Comparison of ENCODE assay signal across 8 mouse cellular contexts in genomic region chr19:47910117-47910618, GRCm38 (mm10). TPM values are rescaled to one million over a fixed set of nuclear protein-coding genes. Genes with fewer than 3 reads are reported as not detected.
DNase-seq lines count a peak whose midpoint lies in the region; ATAC-seq and TF ChIP-seq lines count a peak whose summit lies in the region.

No protein-coding gene starts in this region.

- H3K79me2 ChIP-seq in heart, adult 2 months (replicated peaks; ENCODE audit: control insufficient read depth, insufficient read depth, low read length): no peaks in the 10 kb centered on the region

- no peaks in the 10 kb centered on the region for H3K27me3 ChIP-seq in heart, embryonic 10.5 days (ENCODE audit: insufficient read depth, poor library complexity, severe bottlenecking)
- no peaks in the 10 kb centered on the region for H3K27me3 ChIP-seq in heart, adult 2 months (ENCODE audit: control insufficient read depth, insufficient read depth, low read length)
- H3K27me3 ChIP-seq in hindbrain, postnatal 0 days (ENCODE audit: insufficient read depth, low read length): no peaks in the 10 kb centered on the region
- H3K27me3 ChIP-seq in midbrain, embryonic 15.5 days (replicated peaks): no peaks in the 10 kb centered on the region

- peak; percentile 79 for ATAC-seq in activated CD4-positive, CD25-positive, alpha-beta regulatory T cell, adult 4 months
- no peak for ATAC-seq in hindbrain, postnatal 0 days
- ATAC-seq in midbrain, embryonic 15.5 days (replicated peaks): 0 out of 2 replicates have a peak, but pooled peaks have one; percentile 13

- peaks cover 61% of the 10 kb centered on the region for H3K4me1 ChIP-seq in heart, embryonic 10.5 days
- peaks cover 9% of the 10 kb centered on the region for H3K4me1 ChIP-seq in heart, adult 2 months (ENCODE audit: control insufficient read depth, insufficient read depth, low read length)
- no peaks in the 10 kb centered on the region for H3K4me1 ChIP-seq in hindbrain, postnatal 0 days (ENCODE audit: insufficient read depth, low read length)
- peaks cover 24% of the 10 kb centered on the region for H3K4me1 ChIP-seq in midbrain, embryonic 15.5 days

- H3K9me3 ChIP-seq in heart, embryonic 10.5 days: no peaks in the 10 kb centered on the region
- H3K9me3 ChIP-seq in hindbrain, postnatal 0 days (ENCODE audit: low read length): no peaks in the 10 kb centered on the region
- H3K9me3 ChIP-seq in midbrain, embryonic 15.5 days: no peaks in the 10 kb centered on the region

- peak overlapping the region; percentile 35; the same call in 1 of the 2 replicates for H3K4me3 ChIP-seq in heart, embryonic 10.5 days
- no peak overlapping the region for H3K4me3 ChIP-seq in heart, adult 2 months
- H3K4me3 ChIP-seq in hindbrain, postnatal 0 days (ENCODE audit: low read length): no peak overlapping the region
- H3K4me3 ChIP-seq in midbrain, embryonic 15.5 days: peak overlapping the region; percentile 30; the same call in 1 of the 2 replicates

- peak overlapping the region; percentile 73 for H3K27ac ChIP-seq in heart, embryonic 10.5 days
- no peak overlapping the region for H3K27ac ChIP-seq in heart, adult 2 months
- peak overlapping the region; percentile 45; the same call in 1 of the 2 replicates for H3K27ac ChIP-seq in hindbrain, postnatal 0 days
- H3K27ac ChIP-seq in midbrain, embryonic 15.5 days: peak overlapping the region; percentile 93

- no peak overlapping the region for H3K9ac ChIP-seq in heart, adult 2 months (ENCODE audit: low read depth, low read length)
- H3K9ac ChIP-seq in hindbrain, postnatal 0 days (replicated peaks; ENCODE audit: low read length): peak overlapping the region; percentile 36; the same call in 1 of the 2 replicates
- H3K9ac ChIP-seq in midbrain, embryonic 15.5 days: peak overlapping the region; percentile 47; the same call in 1 of the 2 replicates

- TF ChIP-seq EP300 in heart, adult 2 months (IDR thresholded peaks at IDR 0.05; ENCODE audit: insufficient read depth, low read depth, low read length): no peak

- TF ChIP-seq POLR2A in heart, adult 2 months (IDR thresholded peaks at IDR 0.05; ENCODE audit: insufficient read depth, low read depth, low read length): no peak

- WGBS in heart, embryonic 10.5 days: 31% methylated on average over 4 of the region's 4 CpGs
- 50% methylated on average over 4 of the region's 4 CpGs for WGBS in heart, adult 2 months
- 41% methylated on average over 4 of the region's 4 CpGs for WGBS in hindbrain, postnatal 0 days
- WGBS in midbrain, embryonic 15.5 days: 26% methylated on average over 4 of the region's 4 CpGs

- no peak for DNase-seq in heart, embryonic 10.5 days (ENCODE audit: low spot score)
- DNase-seq in heart, adult 2 months: no peak
- DNase-seq in hindbrain, postnatal 0 days (ENCODE audit: low spot score): no peak
- DNase-seq in right cerebral cortex, adult 2 months (ENCODE audit: low spot score in 2 of 2): no peak
- DNase-seq in right cerebral cortex, postnatal 25 days: no peak
- no peak for DNase-seq in left cerebral cortex, postnatal 36 days (ENCODE audit: low spot score in 2 of 2)

- TF ChIP-seq CTCF in heart, adult 2 months (IDR thresholded peaks at IDR 0.05): no peak
- no peak for TF ChIP-seq CTCF in hindbrain, postnatal 0 days (IDR thresholded peaks at IDR 0.05; ENCODE audit: low read depth)

- H3K36me3 ChIP-seq in heart, embryonic 10.5 days: peaks cover 29% of the 10 kb centered on the region
- no peaks in the 10 kb centered on the region for H3K36me3 ChIP-seq in heart, adult 2 months (ENCODE audit: control insufficient read depth, insufficient read depth, low read length)
- H3K36me3 ChIP-seq in hindbrain, postnatal 0 days (ENCODE audit: insufficient read depth, low read length): no peaks in the 10 kb centered on the region
- H3K36me3 ChIP-seq in midbrain, embryonic 15.5 days (replicated peaks): no peaks in the 10 kb centered on the region

- intact Hi-C loops in heart, adult 2 months (cut with DNase I): no loop called here
- intact Hi-C loops in left cerebral cortex, postnatal 36 days (cut with DNase I): no loop called here

- peak overlapping the region; percentile 44 for H3K4me2 ChIP-seq in hindbrain, postnatal 0 days (ENCODE audit: low read depth, low read length)
- H3K4me2 ChIP-seq in midbrain, embryonic 15.5 days: peak overlapping the region; percentile 54

RNA-seq across cellular contexts. Expression of gene Cfap43, which starts 8.9 kb away (rescaled TPM):
- 0.06 and 0.11 TPM in 2 replicates for polyA plus RNA-seq in heart, embryonic 10.5 days (2016; fragmentation: Nextera tagmentation; extraction: Ambion mirVana)
- not detected for total RNA-seq in heart, adult 2 months (2021)
- 0.26 and 0.86 TPM in 2 replicates for polyA plus RNA-seq in heart, adult 2 months (2012; rRNA removed)
- polyA plus RNA-seq in activated CD4-positive, CD25-positive, alpha-beta regulatory T cell, adult 4 months (2017; shearing (Covaris generic)): under 1 TPM; 0.28 to 0.32 TPM
- total RNA-seq in hindbrain, postnatal 0 days (2014; rRNA removed): 1.8 and 2.8 TPM in 2 replicates
- 2.8 and 4.7 TPM in 2 replicates for polyA plus RNA-seq in hindbrain, postnatal 0 days (2015; fragmentation: Nextera tagmentation; extraction: Ambion mirVana)
- 1.5 and 1.8 TPM in 2 replicates for polyA plus RNA-seq in midbrain, embryonic 15.5 days (2015; fragmentation: Nextera tagmentation; extraction: Ambion mirVana)
- under 1 TPM; 0.29 to 0.39 TPM for total RNA-seq in left cerebral cortex, postnatal 36 days (2021)

RNA-seq across cellular contexts. Expression of gene Itprip, which starts 8.9 kb away (rescaled TPM):
- 15.6 and 21.1 TPM in 2 replicates for polyA plus RNA-seq in heart, embryonic 10.5 days (2016; fragmentation: Nextera tagmentation; extraction: Ambion mirVana)
- 10 to 100 TPM in 1 of 2 experiments, 1 to 10 TPM in 1; 8.5 to 11.7 TPM for total RNA-seq in heart, adult 2 months (2021)
- 8.1 and 8.6 TPM in 2 replicates for polyA plus RNA-seq in heart, adult 2 months (2012; rRNA removed)
- 10 to 100 TPM in 1 of 2 experiments, 1 to 10 TPM in 1; 6.2 to 11.9 TPM for polyA plus RNA-seq in activated CD4-positive, CD25-positive, alpha-beta regulatory T cell, adult 4 months (2017; shearing (Covaris generic))
- 6.6 and 7.2 TPM in 2 replicates for total RNA-seq in hindbrain, postnatal 0 days (2014; rRNA removed)
- polyA plus RNA-seq in hindbrain, postnatal 0 days (2015; fragmentation: Nextera tagmentation; extraction: Ambion mirVana): 2.7 and 3.1 TPM in 2 replicates
- polyA plus RNA-seq in midbrain, embryonic 15.5 days (2015; fragmentation: Nextera tagmentation; extraction: Ambion mirVana): 5.1 and 5.7 TPM in 2 replicates
- total RNA-seq in left cerebral cortex, postnatal 36 days (2021): 1 to 10 TPM in 1 of 2 experiments, under 1 TPM in 1; 0.95 to 1.1 TPM

RNA-seq across cellular contexts. Expression of gene Cfap58, which starts 27.3 kb away (rescaled TPM):
- 0.10 and 0.23 TPM in 2 replicates for polyA plus RNA-seq in heart, embryonic 10.5 days (2016; fragmentation: Nextera tagmentation; extraction: Ambion mirVana)
- 1 to 10 TPM; 1.9 to 2.1 TPM for total RNA-seq in heart, adult 2 months (2021)
- polyA plus RNA-seq in heart, adult 2 months (2012; rRNA removed): 0.02 TPM in 1 of 2 replicates, not detected in the other
- under 1 TPM in 1 of 2 experiments, not detected in 1; 0.37 TPM for polyA plus RNA-seq in activated CD4-positive, CD25-positive, alpha-beta regulatory T cell, adult 4 months (2017; shearing (Covaris generic))
- total RNA-seq in hindbrain, postnatal 0 days (2014; rRNA removed): 0.26 TPM in 1 of 2 replicates, not detected in the other
- polyA plus RNA-seq in hindbrain, postnatal 0 days (2015; fragmentation: Nextera tagmentation; extraction: Ambion mirVana): 0.68 TPM in 2 replicates
- 0.41 and 0.65 TPM in 2 replicates for polyA plus RNA-seq in midbrain, embryonic 15.5 days (2015; fragmentation: Nextera tagmentation; extraction: Ambion mirVana)
- total RNA-seq in left cerebral cortex, postnatal 36 days (2021): under 1 TPM; 0.29 to 0.30 TPM

RNA-seq across cellular contexts. Expression of gene Gsto2, which starts 44.8 kb away (rescaled TPM):
- polyA plus RNA-seq in heart, embryonic 10.5 days (2016; fragmentation: Nextera tagmentation; extraction: Ambion mirVana): 0.59 and 1.0 TPM in 2 replicates
- total RNA-seq in heart, adult 2 months (2021): 1 to 10 TPM; 2.6 to 2.7 TPM
- polyA plus RNA-seq in heart, adult 2 months (2012; rRNA removed): 1.4 and 1.6 TPM in 2 replicates
- under 1 TPM in 1 of 2 experiments, not detected in 1; 0.74 TPM for polyA plus RNA-seq in activated CD4-positive, CD25-positive, alpha-beta regulatory T cell, adult 4 months (2017; shearing (Covaris generic))
- total RNA-seq in hindbrain, postnatal 0 days (2014; rRNA removed): 0.26 and 0.29 TPM in 2 replicates
- polyA plus RNA-seq in hindbrain, postnatal 0 days (2015; fragmentation: Nextera tagmentation; extraction: Ambion mirVana): 0.89 and 1.6 TPM in 2 replicates
- 0.74 and 1.4 TPM in 2 replicates for polyA plus RNA-seq in midbrain, embryonic 15.5 days (2015; fragmentation: Nextera tagmentation; extraction: Ambion mirVana)
- total RNA-seq in left cerebral cortex, postnatal 36 days (2021): 1 to 10 TPM; 2.2 to 2.7 TPM

RNA-seq across cellular contexts. Expression of gene Gsto1, which starts 55.4 kb away (rescaled TPM):
- polyA plus RNA-seq in heart, embryonic 10.5 days (2016; fragmentation: Nextera tagmentation; extraction: Ambion mirVana): 81.5 and 129 TPM in 2 replicates
- total RNA-seq in heart, adult 2 months (2021): 100 to 1,000 TPM; 148 to 191 TPM
- polyA plus RNA-seq in heart, adult 2 months (2012; rRNA removed): 152 and 158 TPM in 2 replicates
- polyA plus RNA-seq in activated CD4-positive, CD25-positive, alpha-beta regulatory T cell, adult 4 months (2017; shearing (Covaris generic)): 10 to 100 TPM; 27.1 to 29.5 TPM
- total RNA-seq in hindbrain, postnatal 0 days (2014; rRNA removed): 86.9 and 102 TPM in 2 replicates
- 136 TPM in 2 replicates for polyA plus RNA-seq in hindbrain, postnatal 0 days (2015; fragmentation: Nextera tagmentation; extraction: Ambion mirVana)
- polyA plus RNA-seq in midbrain, embryonic 15.5 days (2015; fragmentation: Nextera tagmentation; extraction: Ambion mirVana): 136 and 139 TPM in 2 replicates
- 10 to 100 TPM; 46.6 to 50.3 TPM for total RNA-seq in left cerebral cortex, postnatal 36 days (2021)

Comparison
In these comparisons a context has a peak if more than half of its experiments do, and no peak if none do; other contexts are left out.
1. H3K4me3 ChIP-seq: peak in heart, embryonic 10.5 days (single experiment) and midbrain, embryonic 15.5 days (single experiment); none in heart, adult 2 months (single experiment) and hindbrain, postnatal 0 days (single experiment).